Mouse (Mus musculus) left cerebral cortex, adult 18-20 months (tissue): ENCODE results near the gene Rnf38. TPM values are rescaled to one million over a fixed set of nuclear protein-coding genes. Genes with fewer than 3 reads are reported as not detected.

Experiments used
- DNase-seq, 2 experiments: peaks; one replicate each; pipeline ENCODE4 v3.0.0; 2021 to 2022; ENCODE audit warnings: low spot score in 2 of 2, mixed read lengths in 1 of 2
- total RNA-seq, 2 experiments: library from RNA; stranded (reverse); gene quantifications; 2 replicates each; pipeline ENCODE4 v1.2.3; 2021

Gene Rnf38
- total RNA-seq, 2 experiments from 2014 or later, result 56.1 to 61.6 TPM

DNA sequence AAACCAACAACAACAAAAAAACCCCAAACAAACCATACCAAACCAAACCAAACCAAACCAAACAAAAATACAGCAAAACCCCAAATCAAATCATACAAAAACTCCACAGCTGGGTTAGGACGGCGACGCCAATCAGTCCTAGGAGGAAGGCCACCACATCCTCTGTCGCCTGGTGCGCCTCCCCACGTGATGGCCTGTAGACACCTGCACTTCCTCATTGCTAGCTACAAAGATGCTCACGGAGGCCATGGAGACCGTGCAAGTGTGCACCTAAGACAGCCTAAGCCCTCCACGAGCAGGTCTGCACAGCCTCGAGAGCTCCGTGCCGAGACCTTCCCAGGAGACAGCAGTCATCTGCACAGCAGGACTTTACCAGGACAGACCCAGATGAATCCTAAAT, 106.8 kb downstream of the Rnf38 start:
- no peak for DNase-seq

DNA sequence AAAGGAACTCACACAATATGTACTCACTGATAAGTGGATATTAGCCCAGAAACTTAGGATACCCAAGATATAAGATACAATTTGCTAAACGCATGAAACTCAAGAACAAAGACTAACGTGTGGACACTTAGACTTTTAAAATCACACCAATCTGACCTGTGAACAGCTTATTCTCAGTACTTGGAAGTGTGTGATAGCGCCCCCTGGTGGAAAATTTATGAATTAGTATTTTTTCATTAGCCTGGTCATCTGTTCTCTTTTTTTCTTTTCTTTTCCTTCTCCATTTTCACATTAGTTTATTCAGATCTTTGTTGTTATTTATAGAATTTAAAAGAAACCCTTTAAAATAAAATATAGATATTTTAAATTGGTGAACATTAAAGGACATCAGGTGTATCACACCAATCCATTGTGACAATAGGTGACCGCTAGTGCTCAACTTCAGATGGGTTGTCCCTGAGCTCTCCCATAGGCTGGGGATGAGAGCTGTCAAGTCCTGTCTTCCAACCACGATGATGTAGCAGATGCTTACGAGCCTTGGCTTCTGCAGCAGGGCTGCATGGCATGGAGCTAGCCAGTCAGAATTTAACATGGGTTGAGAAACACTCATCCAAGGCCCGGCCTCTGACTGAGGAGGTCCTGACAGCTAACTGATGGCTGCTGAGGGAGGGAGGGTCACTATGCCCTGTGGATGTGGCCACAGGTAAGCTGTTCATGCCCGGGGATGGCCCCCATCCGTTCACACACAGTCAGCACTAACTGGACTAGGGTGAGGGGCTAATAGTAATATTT, 114.0 kb downstream of the Rnf38 start:
- no peak for DNase-seq

DNA sequence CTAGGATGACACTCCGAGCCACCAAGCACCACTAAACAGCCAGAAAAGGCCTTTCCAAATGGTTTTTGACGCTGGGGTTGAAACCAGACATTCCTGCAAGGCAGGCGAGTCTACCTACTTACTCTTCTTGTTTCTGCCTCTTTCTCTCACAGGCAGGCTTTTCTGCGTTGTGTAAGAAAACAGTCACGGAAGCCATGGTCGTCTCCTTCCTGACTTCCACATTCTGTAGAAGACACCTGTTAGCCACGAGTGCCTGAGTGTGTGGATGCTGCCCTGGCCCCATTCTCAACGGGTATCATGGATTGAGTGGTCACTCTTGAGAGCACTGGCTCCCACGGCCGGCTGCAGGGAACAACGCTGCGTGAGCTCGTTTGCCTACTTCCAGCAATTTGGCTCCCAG, 118.5 kb downstream of the Rnf38 start:
- no peak for DNase-seq

DNA sequence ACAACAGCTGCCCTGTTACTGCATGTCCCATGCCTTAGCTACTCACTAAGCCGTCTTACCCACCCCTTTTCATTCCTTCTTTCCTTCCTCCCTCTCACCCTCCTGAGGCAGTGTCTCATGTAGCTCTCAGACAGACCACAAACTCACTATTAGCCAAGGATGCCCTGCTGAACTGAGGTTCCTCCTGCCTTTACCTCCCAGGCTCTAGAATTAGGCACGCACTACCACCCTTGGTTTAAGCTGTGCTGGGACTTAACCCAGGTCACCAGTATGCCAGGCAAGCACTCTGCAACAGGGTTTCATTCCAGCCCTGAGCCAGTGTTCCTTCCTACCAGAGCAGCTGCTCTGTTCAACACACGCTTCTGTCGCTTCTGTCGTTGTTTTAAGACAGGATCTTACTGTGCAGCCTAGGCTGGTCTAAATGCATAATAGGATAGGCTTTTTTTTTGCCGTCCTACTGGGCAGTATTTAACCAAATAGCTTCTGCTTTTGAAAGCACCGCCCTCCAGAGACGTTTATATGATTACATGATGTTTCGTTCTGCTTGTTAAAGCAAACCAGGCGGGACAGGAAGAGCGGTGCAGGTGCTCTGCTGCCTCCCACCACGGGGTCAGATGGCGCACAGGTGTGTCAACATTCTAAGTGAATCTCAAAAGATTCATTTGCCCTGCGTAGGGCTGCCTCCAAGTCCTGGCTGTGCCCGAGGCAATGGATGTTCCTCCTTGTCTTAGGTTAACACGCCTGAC, 120.0 kb downstream of the Rnf38 start:
- no peak for DNase-seq

DNA sequence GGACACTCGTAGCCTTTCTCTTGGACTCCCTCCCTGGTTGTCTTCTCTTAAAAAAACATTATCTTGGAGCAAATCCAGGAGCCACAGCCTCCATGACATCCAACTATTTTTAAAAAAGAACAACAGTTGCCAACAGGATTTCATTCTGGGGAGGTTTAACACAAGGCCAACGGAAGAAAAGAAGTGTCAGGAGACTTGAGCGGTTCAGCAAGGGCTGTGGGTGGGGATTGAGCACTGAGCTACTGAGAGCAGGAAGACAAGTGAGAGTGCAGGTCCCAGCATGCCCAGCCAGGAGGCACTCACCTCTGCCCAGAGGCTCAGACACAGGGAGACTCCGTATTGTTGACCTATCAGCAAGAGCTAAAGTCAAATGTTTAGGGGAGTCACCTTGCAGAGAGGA, 120.8 kb downstream of the Rnf38 start:
- no peak for DNase-seq

DNA sequence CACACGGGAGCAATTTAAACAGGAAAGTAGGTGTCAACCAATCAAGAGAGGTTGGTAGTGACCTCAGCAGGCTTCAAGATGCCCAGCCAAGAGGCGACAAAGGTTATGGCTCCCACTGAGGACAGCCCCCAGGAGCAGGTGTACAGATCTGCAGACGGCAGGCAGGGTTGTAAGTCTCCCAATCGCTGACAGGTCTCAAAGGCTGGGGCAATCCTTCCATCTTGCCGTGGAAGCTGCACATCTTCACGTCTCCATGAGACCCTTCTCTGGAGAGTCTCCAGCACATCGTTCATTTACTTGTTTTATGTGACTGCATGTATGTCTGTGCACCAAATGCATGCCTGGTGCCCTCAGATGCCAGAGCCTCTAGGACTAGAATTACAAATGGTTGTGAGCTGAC, 122.8 kb downstream of the Rnf38 start:
- no peak for DNase-seq

DNA sequence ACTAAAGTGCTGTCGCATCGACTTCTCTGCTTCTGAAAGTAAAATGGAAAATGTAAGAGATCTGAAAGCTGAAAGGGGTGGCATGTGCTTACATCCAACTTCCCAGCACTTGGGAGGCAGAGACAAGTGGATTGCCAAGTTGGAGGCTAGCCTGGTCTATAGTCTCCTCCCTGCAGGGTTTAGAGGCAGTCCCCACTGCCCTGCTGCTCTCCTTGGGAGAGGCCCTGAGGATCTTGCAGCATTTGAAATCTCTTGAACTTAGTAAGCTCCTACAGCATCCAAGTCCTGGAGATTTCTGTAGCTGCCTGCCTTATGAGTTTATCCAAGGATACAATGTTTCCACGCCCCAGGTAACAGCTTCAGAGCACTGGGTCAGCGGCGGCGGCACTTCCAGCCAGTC, 125.3 kb downstream of the Rnf38 start:
- no peak for DNase-seq

DNA sequence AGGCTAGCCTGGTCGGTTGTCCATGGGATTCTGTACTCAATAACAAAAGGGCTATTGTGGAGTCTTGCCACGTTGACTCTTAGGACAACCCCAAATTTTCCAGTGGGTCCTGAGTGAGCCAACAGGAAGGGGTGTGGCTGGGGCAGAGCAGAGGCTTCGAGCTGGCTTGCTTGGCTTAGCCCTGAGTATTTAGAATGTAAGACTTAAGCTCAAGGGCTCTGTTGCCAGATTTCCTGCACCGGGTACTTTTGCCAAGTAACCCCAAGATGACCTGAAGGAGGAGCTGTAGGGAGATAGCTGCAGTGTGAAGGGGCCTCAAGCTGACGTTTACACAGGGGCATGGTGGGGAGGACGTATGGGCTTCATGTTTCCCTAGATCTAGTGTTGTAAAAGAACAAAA, 126.2 kb downstream of the Rnf38 start:
- no peak for DNase-seq

DNA sequence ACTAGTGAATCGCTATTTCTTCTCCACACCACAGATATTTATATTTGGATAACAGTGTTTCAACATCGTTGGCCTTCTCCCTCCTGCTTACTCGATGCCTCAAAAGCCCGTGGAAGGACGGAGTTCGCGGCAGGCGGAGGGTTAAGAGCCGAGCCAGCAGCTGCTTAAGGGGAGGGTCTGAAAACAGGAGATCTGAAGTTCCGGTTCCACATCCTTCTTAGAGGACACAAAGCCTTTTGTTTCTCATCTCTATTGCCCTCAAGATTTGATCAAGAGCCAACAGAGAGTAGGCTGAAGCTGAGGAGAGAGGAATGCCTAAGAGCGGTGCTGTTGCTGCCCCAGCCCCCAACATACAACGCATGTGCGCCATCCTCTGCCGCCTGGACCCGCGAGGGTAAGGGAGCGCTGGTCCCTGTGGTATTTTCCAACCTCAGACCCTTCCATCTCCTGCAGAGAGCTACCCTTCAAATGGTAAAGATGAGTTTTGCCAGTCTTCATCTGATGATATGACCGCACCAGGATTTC, 127.2 kb downstream of the Rnf38 start:
- no peak for DNase-seq

DNA sequence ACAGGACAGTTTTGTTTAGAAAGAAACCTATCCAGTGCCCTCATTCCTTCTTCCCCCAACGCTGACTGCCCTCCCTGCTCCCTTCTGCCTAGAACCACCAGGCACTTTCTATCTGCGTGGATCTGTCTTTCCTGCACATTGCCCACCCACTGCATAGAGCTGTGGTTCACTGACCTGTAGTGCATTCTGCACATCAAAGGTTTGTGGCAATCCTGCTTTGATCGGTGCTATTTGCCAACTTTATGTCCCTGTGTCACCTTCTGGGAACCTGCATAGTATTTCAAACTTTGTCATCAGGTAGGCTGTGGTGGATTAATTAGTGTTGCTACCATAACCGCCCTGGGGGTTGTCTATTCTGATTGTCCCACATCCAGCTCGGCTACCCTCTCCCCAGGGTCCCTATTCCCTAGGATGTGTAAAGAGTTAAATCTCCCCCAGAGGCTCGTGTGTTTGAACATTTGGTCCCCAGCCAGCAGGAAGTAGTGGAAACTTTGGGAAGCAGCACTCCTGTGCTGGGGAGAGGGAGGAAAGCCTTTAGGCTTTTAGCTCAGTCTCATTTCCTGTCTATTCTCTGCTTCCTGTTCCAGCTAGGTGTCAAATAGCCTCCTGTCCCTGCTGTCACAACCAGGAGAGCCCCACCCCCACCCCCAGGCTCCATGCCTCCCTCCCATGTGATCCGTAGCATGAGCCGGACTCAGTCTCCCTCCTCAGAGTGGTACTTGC, 129.2 kb downstream of the Rnf38 start:
- no peak for DNase-seq

DNA sequence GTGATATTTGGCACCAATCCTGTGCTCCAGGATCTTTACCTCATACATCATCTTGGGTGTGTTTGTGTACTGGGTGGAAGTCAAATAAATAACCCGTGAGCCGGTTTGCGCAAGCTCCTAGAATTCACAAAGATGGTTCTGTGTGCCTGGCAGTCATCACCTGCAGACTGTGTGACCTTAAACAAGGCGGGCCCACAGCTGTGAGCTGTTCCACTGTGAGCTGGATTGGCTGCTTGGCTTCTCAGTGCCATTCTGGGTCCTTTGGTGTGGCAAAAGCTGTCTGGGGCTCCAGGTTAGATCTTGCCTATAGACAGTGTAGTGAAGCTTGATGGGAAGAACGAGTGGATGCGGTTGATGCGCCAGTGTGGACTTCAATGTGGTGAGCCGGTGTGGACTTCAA, 130.0 kb downstream of the Rnf38 start:
- no peak for DNase-seq

DNA sequence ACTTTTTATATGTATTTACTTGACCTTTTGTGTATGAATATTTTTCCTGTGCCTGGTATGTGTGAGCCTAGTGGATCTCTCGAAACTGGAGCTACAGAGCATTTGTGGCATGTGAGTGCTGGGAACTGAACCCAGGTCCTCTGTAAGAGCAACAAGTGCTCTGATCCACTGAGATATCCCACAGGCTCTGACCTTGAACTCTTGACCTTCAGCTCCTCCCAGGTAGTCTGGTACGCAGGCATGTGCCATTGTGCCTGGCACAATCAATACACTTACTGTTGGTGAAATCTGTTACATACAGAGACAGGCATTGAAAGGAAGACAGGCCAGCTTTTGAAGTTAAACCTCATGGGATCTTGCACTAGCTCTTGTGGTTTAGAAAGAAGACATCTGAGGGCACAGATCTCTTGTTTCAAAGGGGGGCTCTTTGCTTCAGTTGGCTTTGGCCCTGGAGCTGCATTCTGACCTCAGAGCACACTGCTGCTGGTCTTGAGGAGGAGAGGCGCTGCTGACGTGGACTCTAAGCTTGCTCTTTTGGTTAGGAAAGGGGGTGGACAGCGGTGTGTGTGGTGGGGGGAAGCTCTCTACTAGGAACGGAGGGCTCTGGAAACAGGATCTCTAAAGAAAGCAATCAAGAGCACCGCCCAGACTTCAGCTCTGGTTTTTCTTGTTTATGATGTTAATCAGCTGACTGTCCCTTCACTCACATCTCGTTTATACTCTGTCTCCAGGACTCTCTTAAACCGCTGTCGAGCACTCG, 135.8 kb downstream of the Rnf38 start:
- DNase-seq, result no peak

DNA sequence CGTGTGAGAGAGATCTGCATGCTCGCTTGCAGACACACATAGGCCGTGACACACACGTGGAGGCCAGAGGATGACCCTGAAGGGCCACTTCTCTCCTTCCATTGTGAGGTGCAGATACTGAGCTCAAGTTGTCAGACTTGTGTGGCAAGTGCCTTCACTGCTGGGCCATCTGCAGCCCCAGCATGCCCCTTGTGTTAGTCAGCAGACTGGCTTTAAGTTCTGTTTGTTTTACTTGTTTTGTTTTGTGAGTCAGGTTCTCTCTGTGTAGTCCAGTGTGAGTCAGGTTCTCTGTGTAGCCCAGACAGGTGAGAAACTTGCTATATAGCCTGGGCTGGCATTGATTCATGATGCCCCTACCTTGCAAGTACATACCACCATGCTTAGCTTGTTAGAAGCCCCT, 139.1 kb downstream of the Rnf38 start:
- no peak for DNase-seq

DNA sequence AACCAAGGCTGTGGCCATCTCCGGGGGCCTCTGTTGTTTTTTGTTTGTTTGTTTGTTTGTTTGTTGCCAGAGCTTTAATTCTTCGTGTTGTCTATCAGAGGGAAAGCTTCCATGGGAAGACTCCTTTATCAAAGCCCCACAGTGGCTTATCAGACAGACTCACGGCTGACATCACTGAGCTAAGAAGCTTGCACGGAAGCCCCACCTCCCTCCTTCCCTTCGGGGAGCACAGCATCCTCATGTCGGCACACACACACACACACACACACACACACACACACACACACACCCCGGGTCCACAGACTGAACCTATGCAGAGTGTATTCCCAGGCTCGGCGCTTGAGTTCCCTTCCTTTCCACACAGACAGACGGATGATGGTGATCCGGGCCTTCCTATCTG, 141.2 kb downstream of the Rnf38 start:
- DNase-seq, result no peak

DNA sequence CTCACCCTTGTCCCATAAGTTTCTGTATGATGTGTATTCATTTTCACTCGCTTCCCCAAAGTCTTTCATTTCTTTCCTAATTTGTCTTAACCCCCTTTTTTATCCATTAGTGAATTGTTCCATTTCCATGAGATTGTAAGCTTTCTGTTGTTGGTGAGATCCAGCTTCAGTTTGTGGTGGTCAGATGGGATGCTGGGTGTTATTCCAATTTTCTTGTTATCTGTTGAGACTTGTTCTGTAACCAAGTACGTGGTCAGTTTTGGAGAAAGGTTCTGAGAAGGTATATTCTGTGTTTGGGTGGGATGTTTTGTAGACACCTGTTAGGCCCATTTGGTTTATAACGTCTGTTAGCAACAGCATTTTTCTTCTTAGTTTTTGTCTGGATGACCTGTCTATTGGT, 148.0 kb downstream of the Rnf38 start:
- no peak for DNase-seq

DNA sequence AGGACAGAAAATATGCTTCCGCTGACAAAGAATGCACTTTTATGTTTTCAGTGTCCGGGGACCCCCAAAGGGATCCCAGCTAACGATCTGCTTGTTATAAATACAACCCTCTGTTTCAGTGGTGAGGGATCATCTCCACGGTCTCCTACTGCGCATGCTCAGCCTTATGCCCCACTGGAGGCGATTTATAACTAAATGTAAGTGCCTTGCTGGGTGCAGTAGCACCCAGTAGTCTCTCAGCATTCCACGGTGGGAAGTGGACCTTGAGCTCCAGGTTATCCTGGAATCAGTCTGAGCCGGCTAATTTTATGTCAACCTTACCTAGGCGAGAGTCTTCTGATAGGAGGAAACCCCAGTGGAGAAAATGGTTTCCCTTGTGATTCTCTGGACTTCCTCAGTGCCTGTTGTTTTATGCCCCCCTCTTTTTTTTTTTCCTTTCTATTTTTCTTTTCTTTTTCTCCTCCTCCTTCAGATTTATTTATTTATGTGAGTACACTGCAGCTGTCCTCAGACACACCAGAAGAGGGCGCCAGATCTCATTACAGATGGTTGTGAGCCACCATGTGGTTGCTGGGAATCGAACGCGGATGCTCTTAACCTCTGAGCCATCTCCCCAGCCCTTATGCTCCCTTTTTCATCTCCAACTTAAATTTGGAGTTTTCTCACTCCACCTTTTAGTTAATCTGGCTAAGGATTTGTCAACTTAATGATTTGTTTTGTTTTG, 148.8 kb downstream of the Rnf38 start:
- no peak for DNase-seq

DNA sequence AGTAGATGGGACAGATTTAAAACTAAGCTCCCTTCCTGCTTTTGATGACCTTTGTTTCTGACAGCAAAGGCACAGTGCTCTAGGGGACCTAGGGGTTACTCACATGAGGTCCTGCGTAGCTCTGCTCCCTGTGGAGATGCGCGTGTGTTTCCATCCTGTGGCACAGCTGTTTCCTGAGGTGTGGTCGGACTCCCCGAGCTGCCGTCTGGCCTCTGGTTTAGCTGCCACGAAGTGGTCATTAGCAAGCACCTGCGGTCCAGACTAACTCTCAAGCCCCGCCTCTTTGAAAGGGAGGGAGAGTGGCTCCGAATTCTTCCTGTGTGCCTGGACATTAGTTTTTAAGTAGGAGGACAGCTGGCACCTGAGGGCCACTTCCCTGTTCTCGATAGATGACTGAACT, 149.6 kb downstream of the Rnf38 start, which contains the start of gene Gne:
TSS of gene Gne (minus strand) at position 233 of the 400 bp plus-strand sequence.
- DNase-seq, result no peak

DNA sequence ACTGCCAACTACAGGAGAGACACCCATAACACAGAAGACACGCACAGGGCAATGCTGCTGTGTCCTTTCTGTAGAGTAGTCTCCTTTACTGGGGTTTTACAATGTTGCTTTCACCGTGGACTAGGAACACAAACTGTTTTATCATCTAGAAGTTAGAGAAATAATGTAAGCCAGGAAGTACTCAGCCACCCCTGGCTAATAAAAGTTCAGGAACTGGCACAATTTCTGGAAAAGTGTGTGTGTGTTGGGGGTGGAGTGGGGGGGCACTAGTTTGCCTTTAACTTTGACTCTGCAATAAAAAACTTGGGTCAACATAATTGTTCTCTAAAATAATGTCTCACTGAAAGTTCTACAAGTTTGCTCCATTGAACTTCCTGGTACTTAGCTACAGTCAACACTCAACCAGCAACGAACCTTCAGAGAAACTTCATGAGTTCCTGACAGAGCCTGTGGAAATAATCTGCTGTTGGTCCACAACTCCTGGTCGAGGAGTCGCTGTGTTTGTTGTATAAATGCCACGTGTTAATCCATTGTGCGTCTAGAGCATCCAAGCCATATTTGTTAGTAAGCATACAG, 155.1 kb downstream of the Rnf38 start:
- DNase-seq, result no peak
